Mouse (Mus musculus) ovary, adult 10 weeks (tissue): ENCODE results near the gene Pcgf3. TPM values are rescaled to one million over a fixed set of nuclear protein-coding genes. Genes with fewer than 3 reads are reported as not detected.

Experiments used
- polyA plus RNA-seq: library from polyadenylated mRNA; stranded (reverse); fragments of 350-450 nt; fragmentation: Illumina TruSeq; extraction: RNeasy Lipid Tissue Mini Kit (QIAGEN cat#74804); gene quantifications from one replicate; pipeline ENCODE4 v1.2.3, GENCODE M21; 2014

Gene Pcgf3
- polyA plus RNA-seq, result 49.1 TPM

DNA sequence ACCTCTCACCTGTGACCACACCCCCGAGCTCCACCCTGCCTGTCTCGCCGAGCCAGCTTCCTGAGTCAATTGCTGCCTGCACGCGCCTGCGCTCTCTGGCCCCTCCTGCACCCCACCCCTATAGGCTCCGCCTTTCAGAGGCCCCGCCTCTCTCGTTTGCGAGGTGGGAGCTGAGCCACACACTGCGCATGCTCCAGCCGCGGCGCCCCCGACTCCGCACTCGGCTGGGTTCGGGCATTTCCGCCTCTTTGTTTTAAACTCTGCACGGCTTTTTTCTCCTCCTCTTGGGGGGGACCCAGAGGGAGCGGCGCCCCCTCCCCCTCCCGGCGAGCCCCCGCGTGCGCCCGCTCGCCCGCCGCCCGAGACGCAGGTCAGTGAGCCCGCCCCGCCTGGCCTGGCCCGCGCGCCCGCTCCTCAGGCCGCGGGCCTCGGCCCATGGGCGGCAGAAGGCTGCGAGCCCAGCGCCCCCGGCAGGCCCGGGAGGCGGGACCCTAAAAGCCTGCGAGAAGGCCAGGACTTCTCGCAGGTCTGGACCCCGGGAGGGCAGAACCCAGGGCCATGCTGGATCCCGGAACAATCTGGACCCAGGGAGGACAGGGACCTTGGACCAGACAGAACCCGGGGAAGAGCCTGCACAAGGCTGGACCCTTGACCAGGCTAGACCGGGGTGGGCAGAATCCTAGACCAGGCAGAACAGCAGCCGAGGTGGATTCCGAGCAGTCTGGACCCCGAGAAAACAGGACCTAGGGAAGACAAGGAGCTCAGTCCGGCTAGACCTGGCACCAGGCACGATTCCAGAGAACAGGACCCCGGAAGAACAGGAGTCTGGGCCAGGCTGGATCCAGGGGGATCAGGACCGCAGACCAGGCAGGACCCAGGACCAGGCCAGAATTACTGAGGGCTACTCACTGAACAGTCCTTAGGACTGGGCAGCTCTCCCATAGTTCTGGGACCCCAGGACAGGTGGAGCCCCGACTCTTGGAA, at the start of gene Pcgf3:
Pcgf3 (plus strand) TSS at position 151 of the 984 bp plus-strand sequence.

DNA sequence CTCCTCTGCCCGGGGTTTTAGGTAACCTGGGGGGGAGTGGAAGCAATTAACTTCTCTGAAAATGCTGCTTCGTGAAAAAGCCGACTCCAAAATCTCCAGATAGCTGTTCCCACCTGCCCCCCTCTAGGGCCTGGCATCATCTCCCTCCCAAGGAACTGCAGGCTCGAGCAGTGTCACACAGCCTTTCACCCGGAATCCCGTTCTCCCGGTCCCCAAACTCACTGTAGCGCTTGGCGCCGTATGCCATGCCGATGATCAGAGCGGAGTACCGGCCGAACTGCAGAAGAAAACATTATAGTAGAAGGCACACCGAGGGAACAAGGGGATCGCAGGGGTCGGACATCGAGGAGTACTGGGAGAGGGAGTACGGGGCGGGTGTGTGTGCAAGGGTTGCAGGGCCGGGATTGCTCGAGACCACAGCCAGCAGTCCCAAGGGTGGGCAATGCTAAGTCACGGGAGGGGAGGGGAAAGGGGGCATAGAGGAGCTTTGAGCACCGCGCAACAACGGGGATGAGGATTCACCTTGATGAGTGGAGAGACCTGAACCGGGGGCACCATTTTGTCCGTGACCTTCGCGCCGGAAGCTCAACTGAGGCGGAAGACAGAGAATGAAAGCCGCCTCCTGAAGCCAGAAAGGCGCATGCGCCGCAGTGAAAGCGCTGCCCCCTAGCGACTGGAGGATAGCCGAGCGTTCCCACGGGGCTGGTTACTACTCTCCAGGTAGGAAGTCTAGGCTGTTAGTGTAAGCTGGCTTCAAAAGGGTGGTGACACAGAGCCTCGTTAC, 27.0 kb upstream of the Pcgf3 start, which contains the start of gene Atp5k:
Atp5k (minus strand) TSS at position 645 of the 784 bp plus-strand sequence.

DNA sequence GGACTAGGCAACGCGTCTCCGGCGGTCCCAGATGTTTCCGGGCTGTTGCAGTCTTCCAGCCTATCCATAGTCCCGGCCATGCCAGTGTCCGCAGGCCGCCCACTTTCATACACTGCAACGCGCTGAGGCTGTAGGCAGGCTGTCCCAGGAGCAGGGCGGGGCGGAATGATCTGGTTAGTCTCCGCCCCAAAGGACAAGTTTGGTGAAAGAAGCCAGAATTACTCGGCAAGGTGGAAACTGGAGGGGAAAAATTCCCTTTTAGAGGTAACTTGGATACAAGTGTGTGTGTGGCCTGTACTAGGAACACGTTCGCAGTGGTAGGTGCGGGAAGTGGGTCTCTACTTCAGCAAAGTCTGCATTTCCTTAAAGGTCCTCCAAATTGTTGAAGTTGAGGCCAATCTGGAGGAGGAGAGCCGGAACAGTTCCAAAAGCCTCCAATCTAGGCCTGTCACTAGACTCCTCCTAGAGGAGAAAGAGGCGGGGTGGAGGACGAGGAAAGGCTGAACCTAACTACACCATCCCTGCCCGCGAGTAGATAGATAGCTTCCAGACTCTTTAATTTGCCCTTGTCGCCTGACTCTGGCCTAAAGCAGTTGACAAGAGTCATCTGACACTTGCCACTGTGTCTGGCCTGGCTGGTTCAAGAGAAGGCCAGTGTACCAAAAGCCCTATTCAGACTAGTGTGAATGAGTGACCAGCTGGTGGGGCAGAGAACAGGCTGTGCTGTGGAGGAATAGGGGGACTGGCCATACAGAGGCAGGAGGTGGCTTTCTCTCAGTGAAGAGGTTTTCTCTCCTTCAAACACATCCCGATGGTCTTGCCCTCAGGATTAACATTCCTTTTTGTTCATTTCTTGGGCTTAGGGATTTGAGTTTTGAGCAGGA, 12.0 kb upstream of the Pcgf3 start, which contains the start of gene Mfsd7a:
Mfsd7a (minus strand) TSS at position 107 of the 884 bp plus-strand sequence.

DNA sequence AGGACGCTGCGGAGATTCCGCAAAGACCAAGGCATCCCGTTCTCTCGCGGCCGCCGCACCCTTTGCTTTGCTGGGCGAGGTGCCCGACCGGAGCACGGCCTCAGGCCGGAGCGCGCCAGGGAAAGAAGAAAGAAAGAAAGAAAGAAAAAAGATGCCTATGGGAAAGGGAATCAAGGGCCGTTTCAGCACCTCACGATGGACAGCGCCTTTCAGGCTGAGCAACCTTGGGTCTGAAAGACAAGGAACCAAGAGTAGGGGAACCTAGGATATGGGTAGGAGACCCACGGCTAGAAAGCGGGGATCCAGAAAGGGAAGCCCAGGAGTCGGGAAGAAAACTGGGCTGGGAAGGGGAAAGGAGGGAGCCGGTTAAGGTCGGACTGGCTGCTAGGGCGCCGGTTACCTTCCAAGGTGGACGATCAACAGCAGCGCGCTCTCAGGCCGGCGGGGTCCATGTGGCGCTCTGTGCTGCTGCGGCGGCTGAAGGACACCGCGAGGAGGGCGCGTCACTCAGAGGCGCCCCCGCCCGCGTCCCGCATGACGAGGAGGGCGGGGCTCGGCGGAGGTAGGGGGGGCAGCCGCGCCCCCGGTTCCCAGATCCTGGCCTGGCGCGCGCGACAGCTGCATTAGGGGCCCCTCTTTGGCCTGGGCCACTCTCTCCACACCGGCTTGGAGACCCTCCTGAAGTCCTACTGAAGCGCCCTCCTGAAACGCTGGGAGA, 88.6 kb downstream of the Pcgf3 start, which contains the start of gene Cplx1:
Cplx1 (minus strand) TSS at position 536 of the 718 bp plus-strand sequence.

Other genes starting within 250 kb of the Pcgf3 start
- gene Dr1, start 192.3 kb upstream of the Pcgf3 start, polyA plus RNA-seq, result 193 TPM
- 17.5 TPM for gene Pigg, start 148.6 kb upstream of the Pcgf3 start, polyA plus RNA-seq
- gene Gm42517, start 93.3 kb upstream of the Pcgf3 start, polyA plus RNA-seq, result not detected
- gene Pde6b, start 72.8 kb upstream of the Pcgf3 start, polyA plus RNA-seq, result 0.26 TPM
- gene Atp5k, start 26.8 kb upstream of the Pcgf3 start, polyA plus RNA-seq, result 38.4 TPM
- gene Mfsd7a, start 12.3 kb upstream of the Pcgf3 start, polyA plus RNA-seq, result 0.57 TPM
- gene Cplx1, start 88.8 kb downstream of the Pcgf3 start, polyA plus RNA-seq, result 0.48 TPM
- 44.5 TPM for gene Gak, start 168.5 kb downstream of the Pcgf3 start, polyA plus RNA-seq
- 24.3 TPM for gene Tmem175, start 168.5 kb downstream of the Pcgf3 start, polyA plus RNA-seq
- gene Idua, start 199.1 kb downstream of the Pcgf3 start, polyA plus RNA-seq, result 12.3 TPM
- 3.6 TPM for gene Dgkq, start 208.4 kb downstream of the Pcgf3 start, polyA plus RNA-seq
- gene Slc26a1, start 214.3 kb downstream of the Pcgf3 start, polyA plus RNA-seq, result not detected
- 6.7 TPM for gene Fgfrl1, start 231.2 kb downstream of the Pcgf3 start, polyA plus RNA-seq